Mouse (Mus musculus): ENCODE measurements around the gene Ppp2r2c.

- TF ChIP-seq CTCF (IDR thresholded peaks at IDR 0.05; ENCODE audit: borderline replicate concordance, insufficient read depth, low read depth, low read length) (no peak), POLR2A (IDR thresholded peaks at IDR 0.05; ENCODE audit: borderline replicate concordance, insufficient read depth, low read length) (no peak)
Measured at GRCm38 (mm10) chr5:36894070-36894469, 25.8 kb downstream of the Ppp2r2c start.
